Mouse (Mus musculus): ENCODE measurements around the gene Med24. TPM values are rescaled to one million over a fixed set of nuclear protein-coding genes. Genes with fewer than 3 reads are reported as not detected.

The Med24 gene
- polyA plus RNA-seq, 1 experiment from 2014 or later, result 52.3 TPM

DNA sequence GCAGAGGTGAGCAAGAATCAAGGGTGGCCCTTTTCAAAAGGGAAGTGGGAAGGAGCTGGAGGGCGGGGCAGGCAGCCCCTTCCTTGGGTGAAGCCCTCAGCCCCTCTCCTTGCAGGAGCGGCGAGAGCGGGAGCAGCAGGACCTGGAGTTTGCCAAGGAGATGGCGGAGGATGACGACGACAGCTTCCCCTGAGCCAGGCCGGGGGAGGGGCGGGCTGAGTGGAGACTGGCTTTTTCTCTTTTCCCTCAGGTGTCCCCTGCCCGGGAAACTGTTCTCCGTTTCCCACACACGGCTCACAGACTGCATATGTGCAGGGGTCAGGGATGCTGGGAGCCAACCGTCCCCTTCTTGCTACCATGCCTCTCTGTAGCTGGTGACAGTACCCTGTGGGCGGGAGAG is 33.8 kb downstream of the Med24 start:
- WGBS, result 75% methylated on average over 14 of the region's 14 CpGs
- no peak for ATAC-seq (ENCODE audit: low read depth)
- H3K4me1 ChIP-seq (ENCODE audit: control insufficient read depth, insufficient read depth, low read length), result no peaks in the 10 kb centered on the region
- H3K9me3 ChIP-seq (ENCODE audit: control insufficient read depth, low read length), result no peaks in the 10 kb centered on the region
- no peak overlapping the region for H3K4me3 ChIP-seq (ENCODE audit: low read depth, low read length)
- H3K4me2 ChIP-seq (ENCODE audit: low read depth, low read length), result no peak overlapping the region
- H3K27me3 ChIP-seq (ENCODE audit: control insufficient read depth, insufficient read depth, low read length), result no peaks in the 10 kb centered on the region
- H3K36me3 ChIP-seq (ENCODE audit: control insufficient read depth, insufficient read depth, low read length), result peaks cover 53% of the 10 kb centered on the region
- no peak overlapping the region for H3K27ac ChIP-seq (ENCODE audit: low read depth, low read length)
- no peak overlapping the region for H3K9ac ChIP-seq (replicated peaks; ENCODE audit: low read depth, low read length)

DNA sequence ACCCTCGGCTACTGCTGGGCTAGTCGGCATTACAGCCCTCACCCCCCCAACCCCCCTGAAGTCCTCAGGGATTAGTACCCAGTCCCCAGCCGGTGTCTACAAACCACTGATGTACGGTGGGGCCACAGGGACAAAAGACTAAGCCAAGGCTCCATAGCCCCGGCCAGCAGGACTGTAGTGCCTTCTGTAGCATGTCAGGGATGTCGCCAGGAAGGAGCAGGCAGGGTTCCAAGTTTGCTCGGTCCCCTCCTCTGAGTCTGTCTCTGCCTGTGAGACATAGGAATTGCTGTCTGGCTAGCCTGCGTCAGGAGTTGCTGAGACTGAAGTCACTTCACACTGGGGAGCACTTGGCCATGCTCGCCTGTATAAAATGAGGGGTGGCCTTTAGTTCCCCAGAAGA is 34.9 kb downstream of the Med24 start:
- ATAC-seq (ENCODE audit: low read depth), result no peak
- H3K27ac ChIP-seq (ENCODE audit: low read depth, low read length), result no peak overlapping the region
- H3K4me3 ChIP-seq (ENCODE audit: low read depth, low read length), result no peak overlapping the region
- H3K27me3 ChIP-seq (ENCODE audit: control insufficient read depth, insufficient read depth, low read length), result no peaks in the 10 kb centered on the region
- peaks cover 63% of the 10 kb centered on the region for H3K36me3 ChIP-seq (ENCODE audit: control insufficient read depth, insufficient read depth, low read length)
- no peak overlapping the region for H3K4me2 ChIP-seq (ENCODE audit: low read depth, low read length)
- no peak overlapping the region for H3K9ac ChIP-seq (replicated peaks; ENCODE audit: low read depth, low read length)
- 90% methylated on average over 9 of the region's 9 CpGs for WGBS
- no peaks in the 10 kb centered on the region for H3K9me3 ChIP-seq (ENCODE audit: control insufficient read depth, low read length)
- no peaks in the 10 kb centered on the region for H3K4me1 ChIP-seq (ENCODE audit: control insufficient read depth, insufficient read depth, low read length)

DNA sequence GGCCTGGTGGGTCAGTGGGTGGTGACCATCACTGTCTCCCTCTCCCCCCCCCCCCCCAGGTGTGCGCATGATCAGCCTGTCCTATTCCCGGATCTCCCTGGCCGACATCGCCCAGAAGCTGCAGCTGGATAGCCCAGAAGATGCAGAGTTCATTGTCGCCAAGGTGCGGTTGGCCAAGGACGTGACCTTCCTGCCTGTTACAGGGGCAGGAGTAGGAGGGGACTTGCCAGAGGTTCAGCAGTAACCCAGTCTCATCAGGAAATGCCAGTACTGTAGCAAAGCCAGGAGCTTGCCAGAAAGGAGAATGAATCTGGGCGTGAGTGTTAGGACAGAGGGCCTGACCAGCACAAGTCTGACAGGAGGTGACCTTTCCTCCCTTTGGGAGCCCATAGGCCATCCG is 35.5 kb downstream of the Med24 start:
- Histone ChIP-seq H3K4me2 (ENCODE audit: low read depth, low read length) (no peak overlapping the region), H3K4me1 (ENCODE audit: control insufficient read depth, insufficient read depth, low read length) (no peaks in the 10 kb centered on the region), H3K4me3 (ENCODE audit: low read depth, low read length) (no peak overlapping the region), H3K27ac (ENCODE audit: low read depth, low read length) (no peak overlapping the region), H3K36me3 (ENCODE audit: control insufficient read depth, insufficient read depth, low read length) (peaks cover 66% of the 10 kb centered on the region), H3K27me3 (ENCODE audit: control insufficient read depth, insufficient read depth, low read length) (no peaks in the 10 kb centered on the region), H3K9me3 (ENCODE audit: control insufficient read depth, low read length) (no peaks in the 10 kb centered on the region), H3K9ac (replicated peaks; ENCODE audit: low read depth, low read length) (no peak overlapping the region)
- whole genome bisulfite sequencing, result 92% methylated on average over 9 of the region's 9 CpGs
- no peak for ATAC-seq (ENCODE audit: low read depth)

DNA sequence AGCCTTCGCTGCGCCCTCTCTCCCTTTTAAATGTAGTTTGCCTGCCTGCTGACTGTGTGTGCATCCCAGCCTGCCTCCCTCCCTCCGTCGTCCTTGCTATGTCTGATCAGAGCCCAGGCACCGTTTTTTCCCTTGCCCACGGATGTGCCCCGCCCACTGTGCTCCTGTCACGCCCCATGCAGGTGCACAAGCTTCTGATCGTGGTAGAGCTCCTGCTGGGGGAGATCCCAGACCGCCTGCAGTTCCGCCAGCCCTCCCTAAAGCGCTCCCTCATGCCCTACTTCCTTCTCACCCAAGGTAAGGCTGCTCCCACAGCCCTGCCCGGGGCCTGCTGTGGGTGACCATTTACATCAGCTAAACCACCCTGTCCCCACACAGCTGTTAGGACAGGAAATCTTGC is 36.0 kb downstream of the Med24 start:
- Histone ChIP-seq H3K4me1 (ENCODE audit: control insufficient read depth, insufficient read depth, low read length) (no peaks in the 10 kb centered on the region), H3K27ac (ENCODE audit: low read depth, low read length) (no peak overlapping the region), H3K4me2 (ENCODE audit: low read depth, low read length) (no peak overlapping the region), H3K36me3 (ENCODE audit: control insufficient read depth, insufficient read depth, low read length) (peaks cover 68% of the 10 kb centered on the region), H3K27me3 (ENCODE audit: control insufficient read depth, insufficient read depth, low read length) (no peaks in the 10 kb centered on the region), H3K9ac (replicated peaks; ENCODE audit: low read depth, low read length) (no peak overlapping the region), H3K4me3 (ENCODE audit: low read depth, low read length) (no peak overlapping the region), H3K9me3 (ENCODE audit: control insufficient read depth, low read length) (no peaks in the 10 kb centered on the region)
- ATAC-seq (ENCODE audit: low read depth), result no peak
- 75% methylated on average over 13 of the region's 13 CpGs for WGBS

DNA sequence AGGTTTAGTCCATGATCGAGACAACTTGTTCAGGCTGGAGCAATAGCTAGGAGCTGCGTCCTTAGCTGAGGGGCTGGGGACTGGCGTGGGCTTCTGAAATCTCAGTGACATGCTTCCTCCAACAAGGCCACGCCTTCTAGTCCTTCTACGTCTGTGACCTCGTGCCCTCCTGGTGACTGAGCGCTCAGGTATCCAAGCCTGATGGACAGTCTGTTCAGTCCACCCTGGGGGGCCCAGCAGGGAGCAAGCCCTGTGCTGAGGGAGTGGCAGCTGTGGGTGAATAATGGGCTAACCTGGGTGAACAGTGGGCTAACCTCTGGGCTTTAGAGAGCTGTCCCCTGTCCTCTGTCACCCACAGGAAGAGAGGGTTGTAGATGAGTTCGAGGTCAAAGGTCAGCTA is 41.2 kb downstream of the Med24 start:
- H3K9me3 ChIP-seq (ENCODE audit: control insufficient read depth, low read length), result no peaks in the 10 kb centered on the region
- no peaks in the 10 kb centered on the region for H3K27me3 ChIP-seq (ENCODE audit: control insufficient read depth, insufficient read depth, low read length)
- no peak overlapping the region for H3K27ac ChIP-seq (ENCODE audit: low read depth, low read length)
- no peak for ATAC-seq (ENCODE audit: low read depth)
- no peak overlapping the region for H3K9ac ChIP-seq (replicated peaks; ENCODE audit: low read depth, low read length)
- no peak overlapping the region for H3K4me3 ChIP-seq (ENCODE audit: low read depth, low read length)
- H3K36me3 ChIP-seq (ENCODE audit: control insufficient read depth, insufficient read depth, low read length), result peaks cover 71% of the 10 kb centered on the region
- WGBS, result 93% methylated on average over 8 of the region's 8 CpGs
- peaks cover 7% of the 10 kb centered on the region for H3K4me1 ChIP-seq (ENCODE audit: control insufficient read depth, insufficient read depth, low read length)
- H3K4me2 ChIP-seq (ENCODE audit: low read depth, low read length), result no peak overlapping the region

DNA sequence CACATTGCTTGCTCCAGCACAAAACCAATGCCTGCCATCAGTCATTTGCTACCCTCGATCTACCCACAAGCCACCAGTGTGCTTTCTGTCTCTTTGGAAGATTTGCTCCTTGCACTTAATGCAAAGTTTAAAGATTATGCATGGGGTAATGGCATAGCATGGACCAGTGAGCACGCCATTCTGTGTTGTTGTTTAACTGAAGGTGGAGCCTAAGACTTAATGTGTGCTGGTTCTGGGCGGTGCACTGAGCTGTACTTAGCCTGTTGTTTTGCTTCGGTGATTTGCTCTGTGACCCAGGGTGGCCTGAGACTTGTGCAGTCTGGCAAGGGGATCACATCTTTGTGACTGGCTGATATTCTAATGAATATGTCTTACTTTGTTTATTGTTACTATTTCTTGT is 42.3 kb downstream of the Med24 start:
- Histone ChIP-seq H3K9ac (replicated peaks; ENCODE audit: low read depth, low read length) (no peak overlapping the region), H3K4me1 (ENCODE audit: control insufficient read depth, insufficient read depth, low read length) (peaks cover 7% of the 10 kb centered on the region), H3K36me3 (ENCODE audit: control insufficient read depth, insufficient read depth, low read length) (peaks cover 61% of the 10 kb centered on the region), H3K27me3 (ENCODE audit: control insufficient read depth, insufficient read depth, low read length) (no peaks in the 10 kb centered on the region), H3K9me3 (ENCODE audit: control insufficient read depth, low read length) (no peaks in the 10 kb centered on the region), H3K4me3 (ENCODE audit: low read depth, low read length) (no peak overlapping the region), H3K4me2 (ENCODE audit: low read depth, low read length) (no peak overlapping the region), H3K27ac (ENCODE audit: low read depth, low read length) (no peak overlapping the region)
- 92% methylated on average over 4 of the region's 4 CpGs for WGBS
- no peak for ATAC-seq (ENCODE audit: low read depth)

DNA sequence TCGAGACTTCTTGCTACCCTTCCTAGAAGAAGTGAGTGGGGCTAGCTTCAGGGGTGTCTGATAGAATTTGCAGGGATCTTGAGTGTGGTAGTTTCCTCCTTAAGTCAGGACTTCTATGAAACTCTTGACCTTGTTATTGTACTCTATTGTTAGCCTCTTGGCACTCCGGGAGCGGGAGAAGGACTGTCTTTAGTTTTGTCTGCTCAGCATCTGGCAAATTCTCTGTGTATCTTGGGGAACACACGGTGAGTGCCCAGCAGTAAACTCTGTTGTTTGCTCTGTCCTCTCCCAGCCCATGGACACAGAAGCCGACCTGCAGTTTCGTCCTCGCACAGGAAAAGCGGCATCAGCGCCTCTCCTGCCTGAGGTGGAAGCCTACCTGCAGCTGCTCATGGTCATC is 43.6 kb downstream of the Med24 start:
- H3K4me3 ChIP-seq (ENCODE audit: low read depth, low read length), result no peak overlapping the region
- H3K9me3 ChIP-seq (ENCODE audit: control insufficient read depth, low read length), result no peaks in the 10 kb centered on the region
- H3K9ac ChIP-seq (replicated peaks; ENCODE audit: low read depth, low read length), result no peak overlapping the region
- H3K27ac ChIP-seq (ENCODE audit: low read depth, low read length), result no peak overlapping the region
- WGBS, result 90% methylated on average over 9 of the region's 9 CpGs
- no peaks in the 10 kb centered on the region for H3K27me3 ChIP-seq (ENCODE audit: control insufficient read depth, insufficient read depth, low read length)
- H3K36me3 ChIP-seq (ENCODE audit: control insufficient read depth, insufficient read depth, low read length), result peaks cover 48% of the 10 kb centered on the region
- no peak overlapping the region for H3K4me2 ChIP-seq (ENCODE audit: low read depth, low read length)
- ATAC-seq (ENCODE audit: low read depth), result no peak
- peaks cover 7% of the 10 kb centered on the region for H3K4me1 ChIP-seq (ENCODE audit: control insufficient read depth, insufficient read depth, low read length)

DNA sequence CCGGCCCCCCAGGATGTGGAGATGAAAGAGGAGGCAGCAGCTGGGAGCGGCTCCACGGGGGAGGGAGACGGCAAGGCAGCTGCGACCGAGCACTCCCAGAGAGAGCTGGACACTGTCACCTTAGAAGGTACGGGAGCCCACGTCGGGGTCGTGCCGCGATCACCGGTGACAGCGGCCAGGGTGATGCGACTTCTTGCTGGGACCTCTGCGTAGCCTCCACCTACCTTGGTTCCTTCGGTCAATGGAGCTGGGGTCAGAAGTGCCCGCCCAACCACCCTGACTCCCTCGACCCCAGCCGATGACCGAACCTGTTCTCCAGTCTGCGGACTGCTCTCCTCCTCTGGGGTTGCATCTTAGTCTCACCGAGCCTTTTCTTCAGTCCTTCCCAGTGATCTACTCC is 46.4 kb downstream of the Med24 start:
- Histone ChIP-seq H3K9ac (replicated peaks; ENCODE audit: low read depth, low read length) (peak overlapping the region; percentile 98), H3K4me2 (ENCODE audit: low read depth, low read length) (peak overlapping the region; percentile 91), H3K27me3 (ENCODE audit: control insufficient read depth, insufficient read depth, low read length) (no peaks in the 10 kb centered on the region), H3K36me3 (ENCODE audit: control insufficient read depth, insufficient read depth, low read length) (peaks cover 26% of the 10 kb centered on the region), H3K4me1 (ENCODE audit: control insufficient read depth, insufficient read depth, low read length) (peaks cover 7% of the 10 kb centered on the region), H3K9me3 (ENCODE audit: control insufficient read depth, low read length) (no peaks in the 10 kb centered on the region), H3K27ac (ENCODE audit: low read depth, low read length) (peak overlapping the region; percentile 49), H3K4me3 (ENCODE audit: low read depth, low read length) (peak overlapping the region; percentile 98)
- WGBS, result 0% methylated on average over 23 of the region's 23 CpGs
- peak; percentile 22; the same call in 1 of the 2 replicates for ATAC-seq (ENCODE audit: low read depth)

DNA sequence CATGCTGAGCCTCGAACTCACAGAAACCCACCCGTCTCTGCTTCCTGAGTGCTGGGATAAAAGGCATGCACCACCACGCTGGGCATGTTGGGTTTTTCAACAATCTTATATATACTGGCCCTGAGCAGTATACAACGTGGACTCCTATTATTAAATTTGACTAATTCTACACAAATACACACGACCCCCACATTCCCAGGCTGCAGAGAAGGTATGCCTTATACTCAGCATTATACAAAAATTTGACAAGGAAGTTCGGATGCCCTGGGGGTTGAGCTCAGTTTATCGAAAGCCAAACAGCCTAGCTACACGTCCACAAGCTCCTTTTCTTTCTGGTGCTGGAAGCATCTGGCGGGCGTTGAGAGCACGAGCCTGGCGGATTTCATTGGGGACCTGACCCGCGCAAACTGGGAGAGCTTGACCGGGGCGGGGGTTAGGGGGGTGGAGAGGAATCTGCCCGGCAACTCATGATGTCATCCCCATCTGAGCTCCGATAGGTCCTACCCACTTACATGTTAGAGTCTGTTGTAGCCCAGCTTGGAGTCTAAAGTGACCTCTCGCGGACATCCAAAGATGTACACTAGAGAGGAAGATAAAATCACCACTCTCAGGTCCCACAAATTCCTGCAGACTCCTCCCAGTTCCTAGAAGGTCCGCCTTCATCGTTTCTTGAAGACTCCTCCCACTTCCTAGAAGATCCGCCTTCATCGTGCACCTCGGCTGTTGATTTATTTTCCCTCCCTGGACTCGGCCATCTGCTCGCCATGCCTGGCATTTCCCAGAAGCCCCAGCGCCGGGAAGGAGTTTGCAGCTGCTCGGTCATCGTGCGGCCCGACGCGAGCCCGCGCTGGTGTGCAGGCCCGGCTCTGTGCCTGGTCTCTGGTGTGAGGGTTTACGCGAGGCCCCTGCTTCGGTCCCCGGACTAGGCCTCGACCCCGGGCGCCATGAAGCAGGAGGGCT is 47.2 kb downstream of the Med24 start, which contains the start of gene Psmd3:
Gene Psmd3, plus strand, starts transcription at position 769 of the 960 bp plus-strand sequence.
- 6% methylated on average over 45 of the region's 45 CpGs for WGBS
- no peaks in the 10 kb centered on the region for H3K9me3 ChIP-seq (ENCODE audit: control insufficient read depth, low read length)
- peaks cover 19% of the 10 kb centered on the region for H3K36me3 ChIP-seq (ENCODE audit: control insufficient read depth, insufficient read depth, low read length)
- peak within 1 kb of the TSS; percentile 49 for H3K27ac ChIP-seq (ENCODE audit: low read depth, low read length)
- peak within 1 kb of the TSS; percentile 98 for H3K4me3 ChIP-seq (ENCODE audit: low read depth, low read length)
- H3K4me1 ChIP-seq (ENCODE audit: control insufficient read depth, insufficient read depth, low read length), result peaks cover 7% of the 10 kb centered on the region
- H3K9ac ChIP-seq (replicated peaks; ENCODE audit: low read depth, low read length), result peak within 1 kb of the TSS; percentile 98
- peak; percentile 95 for ATAC-seq (ENCODE audit: low read depth)
- no peaks in the 10 kb centered on the region for H3K27me3 ChIP-seq (ENCODE audit: control insufficient read depth, insufficient read depth, low read length)
- peak within 1 kb of the TSS; percentile 91 for H3K4me2 ChIP-seq (ENCODE audit: low read depth, low read length)

Data from neural tube, embryonic 14.5 days (tissue).